Mouse (Mus musculus) C2C12 (cell line): ENCODE data around the gene Prkar2a.

ENCODE experiments used
- CEBPB ChIP-seq: IDR thresholded peaks from one replicate; pipeline ENCODE4 v1.6.1; 2011; ENCODE audit warnings: low read depth, mild to moderate bottlenecking, control low read depth, moderate library complexity
- CTCF ChIP-seq: IDR thresholded peaks from one replicate; pipeline ENCODE4 v1.5.1; 2011; ENCODE audit not compliant: control insufficient read depth, insufficient read depth, insufficient read length

DNA sequence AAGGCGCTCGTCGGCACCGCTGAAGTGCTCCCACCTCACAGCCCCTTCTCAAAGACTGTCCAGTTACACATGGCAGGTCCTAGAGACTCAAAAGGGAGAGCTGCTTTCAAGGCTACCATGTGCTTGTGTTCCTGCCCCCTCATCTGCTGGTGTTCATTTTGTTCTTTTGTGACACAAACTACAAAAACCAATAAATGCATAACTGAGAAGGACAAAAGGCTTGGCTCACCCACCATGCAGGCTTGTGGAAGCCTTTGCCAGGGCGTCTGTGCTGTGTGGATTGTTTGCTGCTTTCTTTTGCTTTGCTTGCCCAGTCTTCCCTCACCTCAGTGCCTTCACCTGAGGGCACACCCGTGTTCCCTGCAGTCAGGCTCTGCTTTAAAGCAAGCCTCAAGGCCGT, 108.4 kb downstream of the Prkar2a start:
- no peak for TF ChIP-seq CTCF
- TF ChIP-seq CEBPB, result no peak
